Mouse (Mus musculus): ENCODE data around the gene Gatad2a. TPM values are rescaled to one million over a fixed set of nuclear protein-coding genes. Genes with fewer than 3 reads are reported as not detected.

Gatad2a gene
- polyA plus RNA-seq, 1 experiment from 2014 or later, result 41.6 TPM

GRCm38 (mm10) chr8:69974194-69974614, 22.0 kb downstream of the Gatad2a start:
- Histone ChIP-seq H3K4me1 (replicated peaks; ENCODE audit: control insufficient read depth, insufficient read depth, low read length) (peaks cover 35% of the 10 kb centered on the region), H3K4me2 (ENCODE audit: low read depth, low read length) (peak overlapping the region; percentile 90), H3K36me3 (ENCODE audit: control insufficient read depth, insufficient read depth, low read length) (no peaks in the 10 kb centered on the region), H3K9me3 (ENCODE audit: control insufficient read depth, low read length) (no peaks in the 10 kb centered on the region), H3K27me3 (ENCODE audit: control insufficient read depth, insufficient read depth, low read depth, low read length) (no peaks in the 10 kb centered on the region), H3K4me3 (ENCODE audit: low read length) (peak overlapping the region; percentile 96), H3K9ac (ENCODE audit: low read length) (peak overlapping the region; percentile 96), H3K27ac (ENCODE audit: low read length) (peak overlapping the region; percentile 78)
- peak; percentile 97 for ATAC-seq (ENCODE audit: low read depth)
- 0% methylated on average over 44 of the region's 50 CpGs for WGBS

- H3K4me2 ChIP-seq (ENCODE audit: low read depth, low read length), result peak overlapping the region; percentile 90
- H3K27ac ChIP-seq (ENCODE audit: low read length), result peak overlapping the region; percentile 78
- peak overlapping the region; percentile 96 for H3K4me3 ChIP-seq (ENCODE audit: low read length)
- under 1% methylated on average over 45 of the region's 68 CpGs for WGBS
- H3K9ac ChIP-seq (ENCODE audit: low read length), result peak overlapping the region; percentile 96
- no peaks in the 10 kb centered on the region for H3K9me3 ChIP-seq (ENCODE audit: control insufficient read depth, low read length)
- peaks cover 35% of the 10 kb centered on the region for H3K4me1 ChIP-seq (replicated peaks; ENCODE audit: control insufficient read depth, insufficient read depth, low read length)
- no peaks in the 10 kb centered on the region for H3K27me3 ChIP-seq (ENCODE audit: control insufficient read depth, insufficient read depth, low read depth, low read length)
- H3K36me3 ChIP-seq (ENCODE audit: control insufficient read depth, insufficient read depth, low read length), result no peaks in the 10 kb centered on the region
- peak; percentile 49 for ATAC-seq (ENCODE audit: low read depth)
Observed at GRCm38 (mm10) chr8:69973442-69974161, 22.6 kb downstream of the Gatad2a start.

GRCm38 (mm10) chr8:69973063-69973441, 23.1 kb downstream of the Gatad2a start:
- no peaks in the 10 kb centered on the region for H3K36me3 ChIP-seq (ENCODE audit: control insufficient read depth, insufficient read depth, low read length)
- no peaks in the 10 kb centered on the region for H3K9me3 ChIP-seq (ENCODE audit: control insufficient read depth, low read length)
- no peak for ATAC-seq (ENCODE audit: low read depth)
- no peaks in the 10 kb centered on the region for H3K27me3 ChIP-seq (ENCODE audit: control insufficient read depth, insufficient read depth, low read depth, low read length)
- H3K4me3 ChIP-seq (ENCODE audit: low read length), result peak overlapping the region; percentile 96
- no peak overlapping the region for H3K27ac ChIP-seq (ENCODE audit: low read length)
- WGBS, result 11% methylated on average over 7 of the region's 7 CpGs
- peaks cover 35% of the 10 kb centered on the region for H3K4me1 ChIP-seq (replicated peaks; ENCODE audit: control insufficient read depth, insufficient read depth, low read length)
- H3K9ac ChIP-seq (ENCODE audit: low read length), result peak overlapping the region; percentile 96
- H3K4me2 ChIP-seq (ENCODE audit: low read depth, low read length), result peak overlapping the region; percentile 90

- Histone ChIP-seq H3K27ac (ENCODE audit: low read length) (no peak overlapping the region; the same call in 1 of the 2 replicates), H3K4me1 (replicated peaks; ENCODE audit: control insufficient read depth, insufficient read depth, low read length) (peaks cover 35% of the 10 kb centered on the region), H3K4me3 (ENCODE audit: low read length) (no peak overlapping the region), H3K4me2 (ENCODE audit: low read depth, low read length) (no peak overlapping the region), H3K27me3 (ENCODE audit: control insufficient read depth, insufficient read depth, low read depth, low read length) (no peaks in the 10 kb centered on the region), H3K9ac (ENCODE audit: low read length) (peak overlapping the region; percentile 30; the same call in 1 of the 2 replicates), H3K9me3 (ENCODE audit: control insufficient read depth, low read length) (no peaks in the 10 kb centered on the region), H3K36me3 (ENCODE audit: control insufficient read depth, insufficient read depth, low read length) (no peaks in the 10 kb centered on the region)
- 71% methylated on average over 2 of the region's 2 CpGs for WGBS
- ATAC-seq (ENCODE audit: low read depth), result no peak
Observed at GRCm38 (mm10) chr8:69970880-69971279, 25.3 kb downstream of the Gatad2a start.

- ATAC-seq (ENCODE audit: low read depth), result no peak
- Histone ChIP-seq H3K27ac (ENCODE audit: low read length) (no peak overlapping the region), H3K4me3 (ENCODE audit: low read length) (no peak overlapping the region), H3K36me3 (ENCODE audit: control insufficient read depth, insufficient read depth, low read length) (no peaks in the 10 kb centered on the region), H3K9ac (ENCODE audit: low read length) (no peak overlapping the region), H3K4me2 (ENCODE audit: low read depth, low read length) (no peak overlapping the region), H3K27me3 (ENCODE audit: control insufficient read depth, insufficient read depth, low read depth, low read length) (no peaks in the 10 kb centered on the region), H3K4me1 (replicated peaks; ENCODE audit: control insufficient read depth, insufficient read depth, low read length) (peaks cover 21% of the 10 kb centered on the region), H3K9me3 (ENCODE audit: control insufficient read depth, low read length) (no peaks in the 10 kb centered on the region)
- 51% methylated on average over 4 of the region's 4 CpGs for WGBS
Observed at GRCm38 (mm10) chr8:69967291-69967933, 28.8 kb downstream of the Gatad2a start.

- H3K27ac ChIP-seq (ENCODE audit: low read length), result no peak overlapping the region
- H3K9ac ChIP-seq (ENCODE audit: low read length), result no peak overlapping the region
- H3K9me3 ChIP-seq (ENCODE audit: control insufficient read depth, low read length), result no peaks in the 10 kb centered on the region
- no peak for ATAC-seq (ENCODE audit: low read depth)
- peaks cover 13% of the 10 kb centered on the region for H3K4me1 ChIP-seq (replicated peaks; ENCODE audit: control insufficient read depth, insufficient read depth, low read length)
- no peak overlapping the region for H3K4me2 ChIP-seq (ENCODE audit: low read depth, low read length)
- H3K36me3 ChIP-seq (ENCODE audit: control insufficient read depth, insufficient read depth, low read length), result no peaks in the 10 kb centered on the region
- no peaks in the 10 kb centered on the region for H3K27me3 ChIP-seq (ENCODE audit: control insufficient read depth, insufficient read depth, low read depth, low read length)
- H3K4me3 ChIP-seq (ENCODE audit: low read length), result no peak overlapping the region
Observed at GRCm38 (mm10) chr8:69959241-69959640, 36.9 kb downstream of the Gatad2a start.

- Histone ChIP-seq H3K27ac (ENCODE audit: low read length) (peak overlapping the region; percentile 25; the same call in 1 of the 2 replicates), H3K36me3 (ENCODE audit: control insufficient read depth, insufficient read depth, low read length) (no peaks in the 10 kb centered on the region)
Observed at GRCm38 (mm10) chr8:69957879-69958278, 38.3 kb downstream of the Gatad2a start.

GRCm38 (mm10) chr8:69957419-69957818, 38.8 kb downstream of the Gatad2a start:
- H3K4me2 ChIP-seq (ENCODE audit: low read depth, low read length), result no peak overlapping the region
- H3K36me3 ChIP-seq (ENCODE audit: control insufficient read depth, insufficient read depth, low read length), result no peaks in the 10 kb centered on the region
- H3K27me3 ChIP-seq (ENCODE audit: control insufficient read depth, insufficient read depth, low read depth, low read length), result no peaks in the 10 kb centered on the region
- H3K9me3 ChIP-seq (ENCODE audit: control insufficient read depth, low read length), result no peaks in the 10 kb centered on the region
- 24% methylated on average over 1 of the region's 1 CpGs for WGBS
- peak overlapping the region; percentile 53 for H3K27ac ChIP-seq (ENCODE audit: low read length)
- peaks cover 13% of the 10 kb centered on the region for H3K4me1 ChIP-seq (replicated peaks; ENCODE audit: control insufficient read depth, insufficient read depth, low read length)
- no peak overlapping the region for H3K4me3 ChIP-seq (ENCODE audit: low read length)
- no peak overlapping the region for H3K9ac ChIP-seq (ENCODE audit: low read length)
- ATAC-seq (ENCODE audit: low read depth), result no peak

More at GRCm38 (mm10) chr8:69957879-69958278, 38.3 kb downstream of the Gatad2a start:
- H3K9me3 ChIP-seq (ENCODE audit: control insufficient read depth, low read length), result no peaks in the 10 kb centered on the region
- H3K4me2 ChIP-seq (ENCODE audit: low read depth, low read length), result no peak overlapping the region
- H3K9ac ChIP-seq (ENCODE audit: low read length), result 0 out of 2 replicates have a peak overlapping the region, but pooled peaks have one; percentile 8
- ATAC-seq (ENCODE audit: low read depth), result no peak
- H3K27me3 ChIP-seq (ENCODE audit: control insufficient read depth, insufficient read depth, low read depth, low read length), result no peaks in the 10 kb centered on the region
- no peak overlapping the region for H3K4me3 ChIP-seq (ENCODE audit: low read length)
- peaks cover 13% of the 10 kb centered on the region for H3K4me1 ChIP-seq (replicated peaks; ENCODE audit: control insufficient read depth, insufficient read depth, low read length)

GRCm38 (mm10) chr8:69956651-69957050, 39.5 kb downstream of the Gatad2a start:
- peaks cover 13% of the 10 kb centered on the region for H3K4me1 ChIP-seq (replicated peaks; ENCODE audit: control insufficient read depth, insufficient read depth, low read length)
- ATAC-seq (ENCODE audit: low read depth), result no peak
- WGBS, result 61% methylated on average over 2 of the region's 2 CpGs
- H3K4me2 ChIP-seq (ENCODE audit: low read depth, low read length), result no peak overlapping the region
- H3K27ac ChIP-seq (ENCODE audit: low read length), result no peak overlapping the region; the same call in 1 of the 2 replicates
- H3K27me3 ChIP-seq (ENCODE audit: control insufficient read depth, insufficient read depth, low read depth, low read length), result no peaks in the 10 kb centered on the region
- H3K4me3 ChIP-seq (ENCODE audit: low read length), result no peak overlapping the region
- no peaks in the 10 kb centered on the region for H3K9me3 ChIP-seq (ENCODE audit: control insufficient read depth, low read length)
- no peak overlapping the region for H3K9ac ChIP-seq (ENCODE audit: low read length)
- no peaks in the 10 kb centered on the region for H3K36me3 ChIP-seq (ENCODE audit: control insufficient read depth, insufficient read depth, low read length)
